Mouse (Mus musculus): Measurements from ENCODE around the gene Ilf2.

Gene Ilf2

DNA sequence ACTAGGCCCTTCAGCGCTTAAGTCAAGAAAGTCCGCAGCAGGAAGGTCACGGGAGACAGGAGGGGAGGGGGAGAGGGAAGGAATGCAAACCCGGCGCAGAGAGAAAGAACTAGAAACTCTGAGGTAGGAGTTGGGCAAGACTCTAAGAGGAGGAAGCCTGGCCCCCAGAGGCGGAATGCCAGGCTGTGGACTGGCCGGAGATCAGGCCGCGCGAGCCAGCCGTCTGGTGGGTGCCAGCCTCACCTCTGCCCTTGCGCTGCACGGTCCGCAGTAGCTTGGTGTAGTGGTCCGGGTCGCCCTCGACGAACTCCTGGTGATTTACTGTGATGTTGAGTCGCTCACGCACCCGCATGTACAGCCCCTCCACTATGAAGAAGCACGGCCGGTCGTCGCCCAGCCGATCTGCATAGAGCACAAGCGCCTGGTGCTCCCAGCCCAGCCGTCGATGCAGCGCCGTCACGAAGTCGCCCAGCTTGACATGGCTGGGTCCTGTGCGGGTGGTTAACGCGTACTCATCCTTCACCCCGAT is 11.3 kb upstream of the Ilf2 start:
- DNase-seq = no peak

DNA sequence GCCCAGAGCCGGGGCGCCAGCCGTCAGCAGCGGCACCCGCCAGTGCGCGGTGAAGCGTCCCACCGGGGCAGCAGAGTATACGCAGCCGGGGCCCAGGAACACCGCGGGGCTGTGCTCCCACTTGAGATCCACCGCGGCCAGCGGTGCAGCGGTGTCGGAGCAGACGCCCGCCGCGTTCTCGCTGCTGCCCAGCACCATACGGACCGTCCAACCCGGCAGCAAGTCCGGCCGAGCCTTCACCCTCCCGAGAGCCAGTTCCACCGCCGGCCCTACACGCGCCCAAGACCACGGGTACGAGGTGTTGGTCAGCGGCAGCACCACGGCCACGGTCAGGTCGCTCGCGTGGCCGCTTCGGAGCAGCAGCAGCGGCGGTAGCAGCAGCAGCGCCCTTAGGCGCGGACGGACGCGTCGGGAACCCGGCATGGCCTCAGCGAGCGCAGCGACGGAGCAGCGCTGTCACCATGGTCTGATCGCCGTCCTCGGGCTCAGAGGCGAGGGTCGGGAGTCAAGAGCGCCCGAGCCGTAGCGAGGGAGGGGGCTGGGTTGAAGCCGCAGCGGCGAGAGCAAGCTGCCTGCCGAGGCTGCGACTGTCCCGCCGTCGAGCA is 10.7 kb upstream of the Ilf2 start:
- DNase-seq = peak; percentile 28

DNA sequence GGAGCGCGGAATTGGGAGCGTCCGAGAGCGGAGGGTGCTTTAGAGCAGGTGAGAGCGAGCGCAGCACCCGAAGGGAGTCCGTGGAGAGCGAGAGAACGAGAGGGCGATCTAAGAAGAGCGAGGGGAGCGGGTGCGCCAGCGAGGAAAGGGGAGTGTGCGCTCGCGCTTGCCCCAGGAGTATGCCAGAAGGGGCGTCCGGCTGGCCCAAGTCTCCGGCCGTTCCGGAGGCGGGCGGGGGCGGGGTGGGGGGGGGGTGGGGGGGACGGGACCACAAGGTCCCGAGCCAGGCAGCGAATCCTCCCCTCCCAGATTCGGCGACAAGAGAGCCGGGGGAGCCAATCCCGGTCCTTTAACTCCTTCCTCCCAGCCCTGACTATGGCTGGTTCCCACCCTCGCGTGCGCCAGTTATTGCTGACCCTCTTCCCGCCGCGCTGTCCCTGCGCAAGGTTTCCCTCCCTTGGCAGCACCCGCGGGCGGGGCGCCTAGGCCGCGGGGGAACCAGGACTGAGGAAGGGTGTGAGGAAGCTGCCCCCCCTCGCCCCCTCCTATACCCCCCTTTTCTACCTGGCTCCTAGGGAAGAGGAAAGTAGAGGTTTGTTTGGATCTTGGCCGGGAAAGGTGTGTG is 10.1 kb upstream of the Ilf2 start, which contains the start of gene Npr1:
Npr1 (minus strand) TSS at position 181 of the 625 bp plus-strand sequence.
- no peak for DNase-seq

DNA sequence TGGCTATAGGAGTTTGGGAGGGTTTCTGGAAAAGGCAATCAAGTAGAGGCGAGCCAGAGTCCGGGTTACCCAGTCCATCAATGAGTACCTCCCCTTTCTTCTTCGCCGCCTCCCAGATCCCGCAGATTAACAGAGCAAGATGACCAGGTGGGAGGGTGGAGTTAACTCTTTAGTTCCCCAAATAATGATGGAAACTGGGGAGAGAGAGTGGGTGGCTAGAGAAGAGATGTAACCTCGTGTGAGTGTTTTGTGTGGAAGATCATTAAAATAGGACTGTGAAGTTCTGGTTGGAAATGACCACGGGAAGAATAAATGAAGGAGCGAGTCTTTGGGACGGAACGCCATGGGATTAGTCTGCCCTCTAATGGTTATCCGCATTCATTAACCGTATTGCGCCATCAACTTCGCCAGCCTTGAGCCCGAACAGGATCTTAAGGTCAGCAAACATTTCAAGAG is 9.6 kb upstream of the Ilf2 start:
- DNase-seq = peak; percentile 18

DNA sequence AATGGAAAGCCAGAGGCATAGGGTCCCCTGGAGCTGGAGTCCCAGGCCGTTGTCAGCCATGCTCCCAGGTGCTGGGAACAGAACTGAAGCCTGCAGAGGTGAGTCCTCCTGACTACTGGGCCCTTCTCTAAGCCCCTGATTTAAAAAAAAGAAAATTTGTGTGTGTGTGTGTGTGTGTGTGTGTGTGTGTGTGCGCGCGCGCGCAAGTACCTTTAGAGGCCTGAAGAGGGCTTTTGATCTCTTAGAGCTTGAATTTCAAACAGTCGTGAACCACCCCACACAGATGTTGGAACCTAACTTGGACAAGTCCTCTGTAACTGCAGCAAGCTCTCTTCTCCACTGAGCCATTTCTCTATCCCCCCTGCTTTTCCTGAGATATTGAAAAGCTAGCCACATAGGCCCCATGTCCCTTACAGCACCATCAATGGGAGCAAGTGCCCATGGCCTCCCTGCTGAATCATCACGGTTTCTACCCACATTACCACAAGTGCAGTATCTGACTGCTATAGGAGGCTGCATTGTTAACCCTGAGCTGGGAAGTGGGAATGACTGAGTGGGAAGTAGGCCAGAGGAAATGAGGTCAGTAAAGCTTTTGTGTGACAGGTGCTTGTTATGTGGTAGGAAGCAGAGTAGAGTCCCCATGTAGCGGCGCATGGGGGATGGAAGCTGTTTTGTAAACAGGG is 8.2 kb upstream of the Ilf2 start:
- no peak for DNase-seq

DNA sequence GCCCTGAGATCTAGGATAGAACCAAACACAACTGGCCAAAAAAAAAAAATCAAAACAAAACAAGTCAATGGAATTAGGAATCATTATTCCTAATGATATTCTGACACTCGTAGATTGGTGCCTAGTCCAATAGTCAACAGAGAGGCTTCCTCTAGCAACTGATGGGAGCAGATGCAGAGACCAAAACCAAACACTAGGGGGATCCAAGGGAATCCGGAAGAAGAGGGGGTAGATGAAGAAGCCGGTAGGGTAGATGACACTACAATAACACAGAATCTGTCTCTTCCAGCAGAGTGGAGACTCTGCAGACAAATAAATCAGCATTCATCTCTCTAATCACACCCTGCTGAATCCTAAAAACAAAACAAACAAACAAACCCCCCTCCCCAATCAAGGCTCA is 3.7 kb upstream of the Ilf2 start:
- DNase-seq = peak; percentile 84

DNA sequence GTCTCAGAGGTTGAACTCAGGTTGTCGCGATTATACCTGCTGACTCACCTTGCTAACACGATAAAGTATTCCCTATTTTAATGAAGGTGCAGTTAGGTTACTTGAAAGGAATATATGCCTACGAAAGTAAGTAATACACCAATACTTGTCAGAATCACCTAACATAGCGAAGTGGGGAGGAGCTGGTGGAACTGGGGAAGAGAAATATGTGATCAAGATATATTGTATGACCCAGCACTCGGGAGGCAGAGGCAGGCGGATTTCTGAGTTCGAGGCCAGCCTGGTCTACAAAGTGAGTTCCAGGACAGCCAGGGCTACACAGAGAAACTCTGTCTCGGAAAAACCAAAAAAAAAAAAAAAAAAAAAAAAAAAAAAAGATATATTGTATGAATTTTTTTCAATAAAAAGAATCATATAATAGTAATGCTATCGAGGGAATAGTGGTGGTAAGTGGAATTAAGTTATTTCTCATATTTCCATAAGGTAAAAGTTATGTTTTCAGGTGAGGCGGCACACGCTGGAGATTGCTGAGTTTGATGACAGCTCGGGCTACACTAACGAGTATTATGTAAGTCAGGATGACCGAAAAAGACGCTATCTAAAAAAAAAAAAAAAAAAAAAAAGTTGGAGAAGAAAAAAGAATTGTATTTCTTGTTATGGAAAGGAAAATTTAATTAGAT is 635 bp upstream of the Ilf2 start:
- DNase-seq = no peak

DNA sequence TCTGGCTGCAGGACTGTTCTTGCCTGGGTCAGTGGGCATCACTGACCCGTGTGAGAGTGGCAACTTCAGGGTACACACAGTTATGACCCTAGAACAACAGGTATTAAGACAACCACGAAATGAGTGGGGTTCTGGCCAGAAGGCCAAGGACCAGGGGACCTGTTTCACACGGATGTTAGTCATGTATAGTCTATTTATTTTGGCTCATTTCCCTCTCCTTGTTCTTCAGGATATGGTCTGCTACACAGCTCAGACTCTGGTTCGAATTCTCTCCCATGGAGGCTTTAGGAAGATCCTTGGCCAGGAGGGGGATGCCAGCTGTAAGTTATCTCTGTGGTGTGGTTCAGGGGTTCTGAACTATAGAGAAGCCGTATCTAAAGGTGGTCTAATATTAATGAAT is 11.1 kb downstream of the Ilf2 start:
- DNase-seq = no peak

DNA sequence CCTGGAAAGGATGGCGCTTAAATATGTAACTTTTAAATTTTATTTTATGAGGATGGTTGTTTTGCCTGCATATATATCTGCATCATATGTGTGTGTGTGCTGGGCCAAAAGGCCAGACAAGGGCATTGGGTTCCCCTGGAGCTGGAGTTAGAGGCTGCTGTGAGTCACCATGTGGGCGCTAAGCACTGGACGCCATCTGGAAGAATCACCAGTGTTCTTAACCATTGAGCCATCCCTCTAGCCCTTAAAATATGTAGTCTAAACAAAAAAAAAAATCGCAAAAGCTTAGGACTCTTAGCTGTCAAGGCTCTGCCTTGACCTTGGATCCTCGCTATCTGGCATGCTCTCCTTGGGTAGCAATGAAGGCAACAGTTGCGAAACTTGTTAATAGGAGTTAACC is 12.7 kb downstream of the Ilf2 start:
- no peak for DNase-seq

DNA sequence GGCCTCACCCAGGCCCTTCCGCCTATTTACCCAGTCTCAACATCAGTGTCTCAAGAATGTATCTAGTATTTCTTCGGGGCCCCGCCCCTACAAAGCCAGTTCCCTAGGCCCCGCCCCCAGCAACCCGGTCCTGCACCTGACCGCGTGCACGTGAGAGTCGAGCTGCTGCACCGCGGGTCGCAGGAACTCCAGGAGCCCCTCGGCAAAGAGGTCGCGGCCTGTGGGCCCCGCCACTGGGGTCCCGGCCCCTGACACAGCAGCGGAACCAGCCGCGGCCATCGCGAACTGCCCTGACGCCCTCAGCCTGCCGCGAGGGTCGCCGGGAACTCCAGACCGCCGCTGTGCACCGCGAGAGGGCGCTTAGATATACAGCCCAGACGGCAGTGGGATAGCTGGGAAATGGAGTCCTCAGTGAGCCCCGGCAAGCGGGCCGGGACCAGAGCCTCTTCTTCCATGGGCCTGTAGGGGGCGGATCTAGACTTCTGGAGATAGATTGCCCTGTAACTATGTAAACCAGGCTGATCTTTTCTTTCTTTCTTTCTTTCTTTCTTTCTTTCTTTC is 14.8 kb downstream of the Ilf2 start, which contains the start of gene Snapin:
Snapin (minus strand) TSS at position 338 of the 561 bp plus-strand sequence.
- peak; percentile 96 for DNase-seq

DNA sequence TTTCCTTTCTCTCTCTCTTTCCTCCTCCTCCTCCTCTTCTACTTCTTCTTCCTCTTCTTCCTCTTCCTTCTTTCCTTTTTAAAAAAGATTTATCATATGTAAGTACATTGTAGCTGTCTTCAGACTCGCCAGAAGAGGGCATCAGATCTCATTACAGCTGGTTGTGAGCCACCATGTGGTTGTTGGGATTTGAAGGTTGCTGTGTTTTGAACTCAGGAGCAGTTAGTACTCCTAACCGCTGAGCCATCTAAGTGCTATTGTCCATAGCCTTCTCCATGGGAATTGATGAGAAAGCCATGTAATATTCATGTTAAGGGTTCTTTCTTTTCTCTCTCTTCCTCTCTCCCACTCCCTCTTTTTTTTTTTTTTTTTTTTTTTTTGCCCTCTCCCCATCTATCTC is 15.4 kb downstream of the Ilf2 start:
- peak; percentile 66 for DNase-seq

DNA sequence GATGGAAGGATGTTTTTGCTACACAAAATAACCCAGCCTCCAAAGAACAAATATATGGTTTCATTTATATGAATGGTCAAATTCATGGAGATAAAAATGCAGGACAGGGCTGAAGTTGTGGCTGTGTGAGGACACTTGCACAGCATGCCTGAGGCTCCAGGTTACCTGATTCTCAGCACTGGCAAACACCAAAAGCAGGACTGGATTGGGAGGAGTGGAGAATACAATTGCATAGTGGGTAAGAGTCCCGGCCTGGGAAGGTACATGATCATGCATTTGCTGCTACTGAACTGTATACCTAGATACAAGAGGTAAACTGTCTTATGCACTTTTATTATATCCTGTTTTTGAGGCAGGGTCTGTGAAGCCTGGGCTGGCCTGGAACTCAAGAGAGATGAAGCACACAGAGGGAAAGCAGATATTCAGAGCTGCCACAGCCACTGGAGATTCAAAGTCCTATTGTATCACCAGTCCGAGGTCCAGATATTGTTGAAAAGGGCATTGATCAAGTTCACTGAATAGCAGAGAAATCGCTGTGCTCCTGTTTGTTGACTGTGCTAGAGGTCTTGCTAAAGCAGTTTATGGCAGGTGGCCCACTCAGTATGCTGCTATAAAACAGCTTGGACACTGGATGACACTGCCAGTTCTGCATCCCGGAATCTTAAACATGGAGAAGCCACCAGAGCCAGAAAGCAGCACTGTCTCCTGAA is 18.1 kb downstream of the Ilf2 start:
- no peak for DNase-seq

DNA sequence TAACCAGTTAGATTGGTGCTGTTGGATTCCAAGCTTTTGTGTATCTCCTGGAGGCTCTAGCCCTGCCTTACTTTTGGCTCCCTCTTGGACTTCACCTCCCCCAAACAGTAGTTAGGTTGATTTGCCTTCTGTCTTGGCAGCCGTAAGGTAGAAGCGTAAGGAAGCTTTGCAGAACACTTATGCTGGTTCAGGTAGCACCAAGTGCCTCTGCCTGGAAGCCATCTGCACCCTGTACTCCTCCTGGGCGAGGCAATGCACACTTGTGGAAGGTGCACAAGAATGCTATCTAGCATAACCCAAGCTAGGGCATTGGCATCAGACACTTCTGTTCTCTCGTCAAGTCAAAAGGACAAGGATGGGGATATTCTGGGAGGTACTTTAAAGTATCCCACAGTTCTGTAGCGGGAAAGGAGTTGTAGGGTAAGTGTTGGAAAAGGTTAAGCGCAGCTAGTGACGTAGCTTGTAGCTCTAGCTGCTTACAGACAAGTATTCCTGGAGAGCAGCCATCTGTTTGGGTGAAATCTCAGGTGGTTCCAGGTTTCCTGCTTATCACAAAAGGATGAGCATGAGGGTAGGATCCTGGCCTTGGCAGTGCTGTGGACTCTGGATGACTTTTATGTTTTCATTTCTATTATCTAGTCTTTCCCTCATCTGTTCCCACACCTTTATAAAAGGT is 20.1 kb downstream of the Ilf2 start:
- DNase-seq = no peak

DNA sequence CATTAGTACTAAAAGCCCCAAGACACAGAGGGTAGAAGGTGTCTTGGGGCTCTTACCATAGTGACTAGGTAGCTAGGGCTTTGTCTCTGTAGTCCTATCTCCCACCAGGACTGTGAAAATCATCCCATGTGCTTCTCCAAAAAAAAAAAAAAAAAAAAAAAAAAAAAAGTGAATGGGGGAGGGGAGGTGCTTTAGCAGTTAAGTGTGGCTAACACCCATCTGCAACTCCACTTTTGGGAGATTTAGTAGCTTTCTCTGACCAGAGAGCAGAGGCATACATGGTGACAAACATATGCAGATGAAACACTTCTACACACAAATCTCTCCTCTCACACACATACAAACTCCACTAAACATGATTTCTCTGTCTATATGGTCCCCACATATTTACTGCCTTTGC is 21.7 kb downstream of the Ilf2 start:
- no peak for DNase-seq

DNA sequence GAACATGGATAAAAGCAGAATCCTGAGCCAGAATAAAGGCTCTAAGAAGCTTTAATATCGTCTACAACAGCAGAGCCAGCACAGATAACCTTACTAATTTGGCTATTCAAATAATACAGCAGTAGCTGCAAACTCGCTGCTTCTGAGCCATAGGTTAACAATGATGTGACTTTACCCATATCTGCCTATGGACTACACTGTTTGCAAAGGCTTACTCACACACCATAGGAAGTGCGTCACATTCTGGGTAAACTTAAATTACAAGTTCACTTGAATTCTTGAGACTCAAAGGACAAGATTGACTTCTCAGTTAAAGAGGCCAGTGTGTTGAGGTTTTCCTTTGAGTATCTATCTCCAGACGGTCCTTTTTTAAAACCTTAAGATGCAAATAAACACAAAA is 27.5 kb downstream of the Ilf2 start:
- DNase-seq = no peak

DNA sequence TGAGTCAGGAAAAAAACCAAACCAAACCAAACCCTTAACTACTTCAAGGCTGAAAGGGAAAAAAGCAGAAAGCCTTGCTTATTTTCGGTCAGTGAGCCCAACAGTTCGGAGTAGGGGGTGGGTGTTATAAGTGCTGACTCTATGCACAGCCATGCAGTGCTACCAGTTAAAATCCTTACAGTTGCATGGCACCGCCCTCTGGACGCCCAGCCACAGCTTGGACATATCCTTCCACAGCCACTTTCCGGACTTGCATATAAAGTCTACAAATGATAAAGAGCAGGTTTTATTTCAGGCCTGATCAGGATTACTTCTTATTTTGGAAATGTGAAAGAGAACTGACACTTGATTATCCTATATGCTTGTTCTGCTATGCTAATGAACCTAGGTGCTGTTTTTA is 29.3 kb downstream of the Ilf2 start:
- no peak for DNase-seq

DNA sequence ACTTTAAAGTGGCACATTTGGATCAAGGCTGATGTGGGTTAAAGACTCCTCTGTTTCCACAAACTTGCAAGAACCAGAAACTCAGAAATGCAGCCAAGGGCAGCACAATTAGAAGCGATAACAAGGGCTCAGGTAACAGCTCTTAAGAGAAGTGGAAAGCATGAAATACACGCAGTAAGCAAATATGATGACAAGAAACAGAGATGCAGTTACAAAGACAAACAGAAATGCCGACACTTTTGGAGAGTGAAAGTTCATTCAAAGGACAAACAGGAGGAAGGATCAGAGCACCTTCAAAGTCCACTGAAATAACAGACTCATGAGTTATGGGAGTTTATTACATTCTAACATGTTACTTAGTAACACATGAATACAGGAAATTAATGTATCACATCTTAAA is 30.4 kb downstream of the Ilf2 start:
- no peak for DNase-seq

DNA sequence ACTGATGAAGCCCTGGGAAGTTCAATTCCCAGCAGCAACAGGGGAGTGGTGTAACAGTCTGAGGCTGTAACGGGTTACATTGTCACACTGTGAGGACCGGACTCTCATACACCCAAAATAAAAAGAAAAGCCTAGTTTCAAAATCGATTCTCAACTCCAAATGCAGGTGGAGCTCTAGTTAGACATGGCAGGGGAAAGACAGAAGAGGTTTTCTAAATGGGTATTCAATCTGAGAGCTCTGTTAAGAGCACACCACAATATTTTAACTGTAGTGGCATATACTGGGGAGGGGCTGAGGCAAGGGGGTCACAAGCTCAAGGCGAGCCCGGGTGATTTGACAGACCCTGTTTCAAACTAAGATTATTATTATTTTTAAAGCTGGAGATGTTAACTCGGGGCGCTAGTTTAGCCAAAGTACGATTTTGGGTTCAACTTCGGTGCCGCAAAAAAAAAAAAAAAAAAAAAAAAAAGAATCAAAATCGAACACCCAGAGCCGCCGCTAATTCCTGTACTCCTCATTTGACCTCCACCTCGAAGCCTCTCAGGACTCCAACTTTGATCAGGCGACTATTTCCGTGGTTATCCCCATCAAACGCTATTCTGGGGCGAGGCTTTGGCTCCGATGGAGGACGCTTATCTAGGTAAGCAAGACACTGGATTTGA is 32.5 kb downstream of the Ilf2 start:
- no peak for DNase-seq

DNA sequence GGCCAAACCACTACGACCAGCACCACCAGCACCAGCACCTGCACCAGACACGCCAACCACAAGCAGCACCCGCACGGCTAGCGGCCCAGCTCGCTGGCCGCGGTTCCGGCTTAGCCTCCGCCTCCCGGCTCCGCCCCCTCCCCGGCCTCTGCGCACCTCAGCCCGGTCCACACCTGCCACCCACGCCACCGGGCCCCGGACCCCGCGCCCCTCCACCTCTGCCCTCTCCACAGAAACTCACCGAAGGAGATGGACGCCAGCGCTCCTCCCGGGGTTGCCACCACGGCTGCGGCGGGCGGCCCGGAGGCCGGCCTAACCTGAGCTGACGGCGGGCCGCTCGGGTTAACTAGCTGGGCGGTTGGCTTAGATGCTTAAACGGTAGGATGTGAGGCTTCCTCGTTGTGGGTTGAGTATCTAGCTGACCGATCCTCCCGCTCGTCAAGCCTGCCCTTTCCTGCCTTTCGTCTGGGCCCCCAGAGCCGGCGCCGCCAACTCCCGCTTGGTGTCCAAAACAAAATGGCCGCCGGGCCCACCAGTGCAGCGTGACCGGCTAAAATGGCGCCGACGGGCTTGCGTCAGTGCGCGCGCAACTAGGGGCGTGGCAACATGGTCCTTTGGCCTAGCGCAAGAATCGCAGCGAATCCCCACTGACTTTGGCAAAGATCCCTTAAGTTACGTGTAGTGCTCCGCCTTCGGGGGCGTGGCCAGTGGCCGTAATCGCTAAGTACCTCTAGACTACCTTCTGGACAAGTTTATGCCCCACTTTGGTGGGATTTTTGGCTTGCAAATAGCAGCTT is 33.2 kb downstream of the Ilf2 start, which contains the start of gene Chtop:
Chtop (minus strand) TSS at position 549 of the 797 bp plus-strand sequence.
- DNase-seq = peak; percentile 100

DNA sequence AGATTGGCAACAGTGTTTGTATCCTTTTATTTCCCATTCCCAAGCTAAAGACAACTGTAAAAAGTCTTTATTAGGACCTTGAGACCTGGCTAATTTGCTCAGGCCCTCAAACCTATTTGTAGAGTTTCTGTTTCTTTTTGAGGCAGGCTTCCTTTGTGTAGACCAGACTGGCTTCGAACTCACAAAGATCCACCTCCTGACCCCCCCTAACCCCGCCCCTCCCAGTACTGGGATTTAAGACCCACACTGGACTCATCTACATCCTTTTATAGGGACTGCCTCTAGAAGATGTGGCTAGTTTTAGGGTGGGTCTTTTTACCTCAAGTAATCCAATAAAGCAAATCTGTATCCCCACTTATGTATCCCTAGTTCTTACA is 33.8 kb downstream of the Ilf2 start:
- no peak for DNase-seq
